Mouse (Mus musculus) spleen, adult 2 months (tissue): ENCODE data around the gene Erbb4. TPM values are rescaled to one million over a fixed set of nuclear protein-coding genes. Genes with fewer than 3 reads are reported as not detected.

ENCODE experiments used
- DNase-seq, 2 experiments: peaks; one replicate each; pipeline versions ENCODE4 v3.0.0 to v3.0.0-alpha.2; 2012 to 2021; ENCODE audit warnings: low spot score in 2 of 2, low read depth in 1 of 2
- H3K27ac ChIP-seq: fragments of 200-500 bp; 2 replicates; pipeline ENCODE4 v1.5.1; 2012; ENCODE audit warnings: low read length, inconsistent platforms; ENCODE audit not compliant: insufficient read depth
- H3K27me3 ChIP-seq: fragments of 200-500 bp; 2 replicates; pipeline ENCODE4 v1.6.1; 2012; ENCODE audit warnings: mild to moderate bottlenecking, moderate library complexity, low read length, inconsistent platforms; ENCODE audit not compliant: control insufficient read depth, insufficient read depth
- H3K36me3 ChIP-seq: fragments of 200-500 bp; 2 replicates; pipeline ENCODE4 v1.6.1; 2012; ENCODE audit warnings: mild to moderate bottlenecking, low read length, inconsistent platforms; ENCODE audit not compliant: control insufficient read depth, insufficient read depth
- H3K4me1 ChIP-seq: fragments of 200-500 bp; 2 replicates; pipeline ENCODE4 v1.6.1; 2011; ENCODE audit warnings: inconsistent platforms; ENCODE audit not compliant: control insufficient read depth, insufficient read depth, insufficient read length
- H3K4me3 ChIP-seq: fragments of 200-500 bp; 2 replicates; pipeline ENCODE4 v1.5.1; 2011; ENCODE audit warnings: mild to moderate bottlenecking, inconsistent platforms; ENCODE audit not compliant: insufficient read depth, insufficient read length; ENCODE audit errors: extremely low read depth
- CTCF ChIP-seq: fragments of 200-500 bp; IDR thresholded peaks from 2 replicates; pipeline ENCODE4 v1.5.1; 2011; ENCODE audit warnings: mild to moderate bottlenecking, inconsistent platforms; ENCODE audit not compliant: insufficient read depth, insufficient read length, insufficient replicate concordance; ENCODE audit errors: extremely low read depth
- POLR2A ChIP-seq: fragments of 200-500 bp; IDR thresholded peaks from 2 replicates; pipeline ENCODE4 v1.6.1; 2011; ENCODE audit warnings: low read depth, low read length, inconsistent platforms
- WGBS: fragments of 180-500 bp; shearing (Covaris S2); methylation state at CpG from one replicate; pipeline ENCODE4 v1.1.7; 2018; 5-methylcytosine and 5-hydroxymethylcytosine counted together
- polyA plus RNA-seq: library from polyadenylated mRNA; depleted of rRNA; stranded (reverse); fragments of >200 nt; gene quantifications from 2 replicates; pipeline ENCODE4 v1.2.3, GENCODE M21; 2012

Erbb4 gene
- polyA plus RNA-seq, 1 experiment: not detected

DNA sequence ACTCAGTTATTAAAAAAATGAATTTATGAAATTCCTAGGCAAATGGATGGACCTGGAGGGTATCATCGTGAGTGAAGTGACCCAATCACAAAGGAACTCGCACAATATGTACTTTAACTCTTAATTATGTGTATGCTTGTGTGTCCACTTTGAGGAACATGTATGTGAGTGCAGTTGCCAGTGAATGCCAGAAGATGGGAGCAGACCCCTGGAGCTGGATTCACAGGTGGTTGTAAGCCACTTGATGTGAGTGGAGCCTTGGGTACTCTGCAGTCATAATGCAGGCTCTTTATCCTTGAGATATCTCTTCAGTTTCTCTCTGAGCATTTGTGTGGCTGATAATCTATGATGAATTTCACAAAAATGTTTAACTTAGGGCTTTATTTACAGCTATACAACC, 957.3 kb downstream of the Erbb4 start:
- no peak for DNase-seq
- TF ChIP-seq POLR2A: no peak
- no peak for TF ChIP-seq CTCF
- Histone ChIP-seq H3K4me1 (no peaks in the 10 kb centered on the region), H3K36me3 (no peaks in the 10 kb centered on the region), H3K27me3 (no peaks in the 10 kb centered on the region), H3K4me3 (no peak overlapping the region), H3K27ac (no peak overlapping the region)
- whole genome bisulfite sequencing: 85% methylated on average over 2 of the region's 2 CpGs

DNA sequence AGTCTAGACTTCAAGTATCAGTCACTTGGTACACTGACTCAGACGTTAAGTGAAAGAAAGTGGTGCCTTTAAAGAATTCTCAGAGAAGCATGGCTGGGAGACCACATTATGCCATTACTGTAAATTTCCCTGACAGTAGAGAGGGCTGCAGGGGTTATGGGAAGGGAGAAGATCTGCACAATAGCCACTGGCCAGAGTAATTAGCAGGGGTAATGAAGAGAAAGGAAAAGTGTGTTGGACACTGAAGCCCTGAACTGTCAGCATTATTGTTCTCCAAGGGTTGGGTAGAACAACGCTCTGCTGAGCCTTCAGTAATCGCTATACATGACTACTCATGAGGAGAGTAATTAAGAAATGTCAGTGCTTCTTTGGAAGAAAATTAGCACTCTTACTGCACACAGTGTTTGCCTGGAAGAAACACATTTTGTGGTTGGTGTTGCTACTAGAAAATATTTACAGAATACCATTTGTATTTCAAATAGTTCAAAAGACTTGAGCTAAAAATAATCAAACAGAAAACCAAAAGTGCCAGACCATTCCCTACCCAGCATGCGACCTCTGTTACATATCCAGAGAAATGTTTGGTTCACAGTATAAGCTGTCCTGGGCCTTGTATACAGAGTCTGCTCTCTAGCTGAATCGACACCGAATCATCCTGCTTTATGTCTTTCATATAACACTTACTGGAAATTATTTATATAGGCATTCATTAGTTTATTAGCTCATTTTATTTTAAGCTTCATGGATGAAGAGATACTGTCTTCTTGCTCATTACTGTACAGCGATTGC, 965.1 kb downstream of the Erbb4 start:
- no peak for TF ChIP-seq POLR2A
- no peak for TF ChIP-seq CTCF
- Histone ChIP-seq H3K27me3 (no peaks in the 10 kb centered on the region), H3K4me1 (no peaks in the 10 kb centered on the region), H3K4me3 (no peak overlapping the region), H3K36me3 (no peaks in the 10 kb centered on the region), H3K27ac (no peak overlapping the region)
- 88% methylated on average over 7 of the region's 7 CpGs for WGBS
- no peak for DNase-seq

- no peaks in the 10 kb centered on the region for H3K36me3 ChIP-seq
- no peaks in the 10 kb centered on the region for H3K4me1 ChIP-seq
- no peaks in the 10 kb centered on the region for H3K27me3 ChIP-seq
- DNase-seq: no peak
- H3K4me3 ChIP-seq: no peak overlapping the region
- no peak overlapping the region for H3K27ac ChIP-seq
- TF ChIP-seq POLR2A (no peak), CTCF (no peak)
These were observed 972.9 kb downstream of the Erbb4 start for GRCm38 (mm10) chr1:68134943-68135342.

- H3K27me3 ChIP-seq: no peaks in the 10 kb centered on the region
- 79% methylated on average over 2 of the region's 2 CpGs for WGBS
- no peak for TF ChIP-seq CTCF
- no peak for TF ChIP-seq POLR2A
- H3K4me1 ChIP-seq: no peaks in the 10 kb centered on the region
- no peak overlapping the region for H3K27ac ChIP-seq
- DNase-seq: no peak
- H3K36me3 ChIP-seq: no peaks in the 10 kb centered on the region
- H3K4me3 ChIP-seq: no peak overlapping the region
These were observed 973.4 kb downstream of the Erbb4 start for GRCm38 (mm10) chr1:68134450-68134849.

GRCm38 (mm10) chr1:68123541-68123940, 984.3 kb downstream of the Erbb4 start:
- TF ChIP-seq CTCF (no peak), POLR2A (no peak)

DNA sequence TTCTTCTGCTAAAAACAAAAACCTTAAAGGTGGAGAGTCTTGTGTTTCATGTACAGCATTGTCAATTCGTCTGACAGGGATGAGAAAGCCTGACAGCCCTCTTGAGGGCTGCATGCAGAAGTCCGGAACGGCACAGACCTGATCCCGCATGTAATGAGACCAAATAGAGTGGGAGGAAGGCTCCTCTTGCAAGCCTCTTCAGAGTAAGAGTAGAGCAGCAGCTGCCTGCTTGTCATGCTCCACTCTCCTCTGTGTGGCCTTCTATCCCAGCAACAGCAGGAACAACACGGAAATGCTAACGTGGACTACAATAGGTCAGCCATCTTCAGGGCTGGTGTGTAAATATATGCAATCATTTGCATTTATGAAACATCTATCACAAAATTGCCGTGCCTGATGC, 987.5 kb downstream of the Erbb4 start:
- Histone ChIP-seq H3K4me3 (no peak overlapping the region), H3K4me1 (no peaks in the 10 kb centered on the region), H3K27ac (no peak overlapping the region), H3K36me3 (no peaks in the 10 kb centered on the region), H3K27me3 (no peaks in the 10 kb centered on the region; the same call in 1 of the 2 replicates)
- WGBS: 75% methylated on average over 7 of the region's 7 CpGs
- DNase-seq: no peak
- TF ChIP-seq POLR2A: no peak
- TF ChIP-seq CTCF: no peak

More at GRCm38 (mm10) chr1:68123541-68123940, 984.3 kb downstream of the Erbb4 start:
- Histone ChIP-seq H3K36me3 (no peaks in the 10 kb centered on the region), H3K4me1 (no peaks in the 10 kb centered on the region), H3K4me3 (no peak overlapping the region), H3K27me3 (no peaks in the 10 kb centered on the region; the same call in 1 of the 2 replicates), H3K27ac (no peak overlapping the region)
- WGBS: 83% methylated on average over 2 of the region's 2 CpGs
- DNase-seq: no peak

DNA sequence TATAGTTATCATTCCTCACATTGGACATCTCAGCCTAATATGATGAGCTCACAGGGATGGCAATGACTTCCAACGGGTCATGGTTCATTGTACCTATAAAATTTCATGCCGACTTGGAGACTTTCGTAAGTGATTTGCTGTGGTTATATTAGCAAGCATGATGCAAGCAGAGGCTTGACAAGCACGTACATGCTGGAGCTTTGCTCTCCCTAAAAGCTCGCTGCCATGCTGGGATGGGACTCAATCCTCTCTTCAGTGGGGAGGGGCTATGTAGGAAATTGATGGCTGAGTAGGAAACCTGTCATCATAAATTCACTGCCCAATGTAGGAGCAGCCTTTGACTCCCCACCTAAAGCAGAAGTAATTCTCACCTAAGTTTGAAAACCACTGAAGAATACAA, 992.1 kb downstream of the Erbb4 start:
- Histone ChIP-seq H3K27ac (no peak overlapping the region), H3K4me3 (no peak overlapping the region), H3K4me1 (no peaks in the 10 kb centered on the region), H3K27me3 (no peaks in the 10 kb centered on the region; the same call in 1 of the 2 replicates), H3K36me3 (no peaks in the 10 kb centered on the region)
- no peak for DNase-seq
- WGBS: 81% methylated on average over 5 of the region's 5 CpGs
- no peak for TF ChIP-seq CTCF
- no peak for TF ChIP-seq POLR2A
